Mouse (Mus musculus) kidney, embryonic 14.5 days (tissue): ENCODE measurements at regions not wholly inside any gene's neighbourhood (a gene's known extent, or its start where the extent isn't known, plus 50 kb on each side); places are given as distances from the start of the nearest gene placed in this dataset.

Experiments used
- ATAC-seq: fragments of 200-750 bp; cut with Nextera tagmentation; 2 replicates; pipeline ENCODE4 v1.8.0; 2017; ENCODE audit warnings: moderate number of reproducible peaks, mild to moderate bottlenecking, moderate TSS enrichment, moderate library complexity; ENCODE audit not compliant: low FRiP score, low TSS enrichment
- H3K27ac ChIP-seq: fragments of 300-500 bp; sonication (generic); 2 replicates; pipeline ENCODE4 v1.5.1; 2014; ENCODE audit warnings: low read depth, mild to moderate bottlenecking, low read length, moderate library complexity, mixed read lengths
- H3K27me3 ChIP-seq: fragments of 300-500 bp; sonication (generic); 2 replicates; pipeline ENCODE4 v1.6.1; 2014; ENCODE audit warnings: mild to moderate bottlenecking, low read length; ENCODE audit not compliant: control insufficient read depth, insufficient read depth
- H3K36me3 ChIP-seq: fragments of 300-500 bp; sonication (generic); 2 replicates; pipeline ENCODE4 v1.6.1; 2014; ENCODE audit warnings: low read length, mixed read lengths; ENCODE audit not compliant: control insufficient read depth, insufficient read depth
- H3K4me1 ChIP-seq: fragments of 300-500 bp; sonication (generic); 2 replicates; pipeline ENCODE4 v1.6.1; 2014; ENCODE audit warnings: low read length, mixed read lengths; ENCODE audit not compliant: control insufficient read depth, insufficient read depth
- H3K4me2 ChIP-seq: fragments of 300-500 bp; sonication (generic); replicated peaks from 2 replicates; pipeline ENCODE4 v1.6.1; 2014; ENCODE audit warnings: low read depth, mild to moderate bottlenecking, low read length
- H3K4me3 ChIP-seq: fragments of 300-500 bp; sonication (generic); 2 replicates; pipeline ENCODE4 v1.5.1; 2014; ENCODE audit warnings: mild to moderate bottlenecking, low read length
- H3K9ac ChIP-seq: fragments of 300-500 bp; sonication (generic); 2 replicates; pipeline ENCODE4 v1.6.1; 2014; ENCODE audit warnings: low read depth, mild to moderate bottlenecking, low read length, moderate library complexity
- H3K9me3 ChIP-seq: fragments of 300-500 bp; sonication (generic); 2 replicates; pipeline ENCODE4 v1.6.1; 2016; ENCODE audit warnings: low read length; ENCODE audit not compliant: control insufficient read depth
- WGBS: fragments of 180-500 bp; shearing (Covaris S2); extraction: QIAGEN DNeasy Blood & Tissue Kit; methylation state at CpG from one replicate; pipeline ENCODE4 v1.1.7; 2014; 5-methylcytosine and 5-hydroxymethylcytosine counted together

- no peak overlapping the region for H3K4me2 ChIP-seq
- WGBS = 85% methylated on average over 3 of the region's 3 CpGs
- no peak overlapping the region for H3K4me3 ChIP-seq
- no peaks in the 10 kb centered on the region for H3K27me3 ChIP-seq
- no peaks in the 10 kb centered on the region for H3K36me3 ChIP-seq
- no peak overlapping the region for H3K9ac ChIP-seq
- no peak overlapping the region for H3K27ac ChIP-seq
- peaks cover 7% of the 10 kb centered on the region; the same call in 1 of the 2 replicates for H3K4me1 ChIP-seq
- no peak for ATAC-seq
- no peaks in the 10 kb centered on the region for H3K9me3 ChIP-seq
Observed at GRCm38 (mm10) chr6:51265329-51265728, 167.1 kb upstream of the Nfe2l3 start.

- H3K9me3 ChIP-seq = no peaks in the 10 kb centered on the region
- ATAC-seq = no peak
- H3K4me1 ChIP-seq = peaks cover 10% of the 10 kb centered on the region; the same call in 1 of the 2 replicates
- H3K36me3 ChIP-seq = no peaks in the 10 kb centered on the region
- H3K9ac ChIP-seq = no peak overlapping the region
- no peaks in the 10 kb centered on the region for H3K27me3 ChIP-seq
- no peak overlapping the region for H3K4me2 ChIP-seq
- H3K27ac ChIP-seq = no peak overlapping the region
- H3K4me3 ChIP-seq = no peak overlapping the region
- 91% methylated on average over 6 of the region's 6 CpGs for WGBS
Observed at GRCm38 (mm10) chr6:51266721-51267120, 165.7 kb upstream of the Nfe2l3 start.

- Histone ChIP-seq H3K4me3 (no peak overlapping the region), H3K4me2 (no peak overlapping the region), H3K27me3 (no peaks in the 10 kb centered on the region), H3K36me3 (no peaks in the 10 kb centered on the region), H3K9ac (no peak overlapping the region), H3K9me3 (no peaks in the 10 kb centered on the region), H3K27ac (no peak overlapping the region), H3K4me1 (peaks cover 10% of the 10 kb centered on the region; the same call in 1 of the 2 replicates)
- 90% methylated on average over 5 of the region's 5 CpGs for WGBS
- ATAC-seq = no peak
Observed at GRCm38 (mm10) chr6:51267888-51268287, 164.6 kb upstream of the Nfe2l3 start.

- Histone ChIP-seq H3K4me2 (peak overlapping the region; percentile 94; the same call in 1 of the 2 replicates), H3K27me3 (no peaks in the 10 kb centered on the region), H3K4me1 (peaks cover 10% of the 10 kb centered on the region; the same call in 1 of the 2 replicates), H3K27ac (no peak overlapping the region), H3K9ac (no peak overlapping the region), H3K9me3 (no peaks in the 10 kb centered on the region), H3K36me3 (no peaks in the 10 kb centered on the region), H3K4me3 (peak overlapping the region; percentile 66; the same call in 1 of the 2 replicates)
- 66% methylated on average over 5 of the region's 5 CpGs for WGBS
- ATAC-seq = no peak
Observed at GRCm38 (mm10) chr6:51268931-51269330, 163.5 kb upstream of the Nfe2l3 start.

GRCm38 (mm10) chr6:51269617-51270016 is 162.9 kb upstream of the Nfe2l3 start:
- Histone ChIP-seq H3K4me3 (peak overlapping the region; percentile 66), H3K4me2 (peak overlapping the region; percentile 94), H3K9me3 (no peaks in the 10 kb centered on the region), H3K27ac (no peak overlapping the region), H3K27me3 (no peaks in the 10 kb centered on the region), H3K9ac (peak overlapping the region; percentile 86), H3K4me1 (peaks cover 10% of the 10 kb centered on the region; the same call in 1 of the 2 replicates), H3K36me3 (no peaks in the 10 kb centered on the region)
- ATAC-seq = no peak
- whole genome bisulfite sequencing = 29% methylated on average over 10 of the region's 10 CpGs

- under 1% methylated on average over 78 of the region's 80 CpGs for WGBS
- H3K36me3 ChIP-seq = no peaks in the 10 kb centered on the region
- H3K27ac ChIP-seq = peak overlapping the region; percentile 68
- H3K27me3 ChIP-seq = no peaks in the 10 kb centered on the region
- peak overlapping the region; percentile 66 for H3K4me3 ChIP-seq
- peaks cover 10% of the 10 kb centered on the region; the same call in 1 of the 2 replicates for H3K4me1 ChIP-seq
- no peaks in the 10 kb centered on the region for H3K9me3 ChIP-seq
- peak overlapping the region; percentile 94 for H3K4me2 ChIP-seq
- ATAC-seq = peak; percentile 91
- peak overlapping the region; percentile 86 for H3K9ac ChIP-seq
Observed at GRCm38 (mm10) chr6:51270216-51271127, 162.0 kb upstream of the Nfe2l3 start.

- Histone ChIP-seq H3K27me3 (no peaks in the 10 kb centered on the region), H3K9ac (peak overlapping the region; percentile 86; the same call in 1 of the 2 replicates), H3K4me3 (peak overlapping the region; percentile 66), H3K27ac (no peak overlapping the region; the same call in 1 of the 2 replicates), H3K4me2 (peak overlapping the region; percentile 94), H3K9me3 (no peaks in the 10 kb centered on the region), H3K36me3 (no peaks in the 10 kb centered on the region), H3K4me1 (peaks cover 10% of the 10 kb centered on the region; the same call in 1 of the 2 replicates)
- 3% methylated on average over 17 of the region's 17 CpGs for WGBS
- peak; percentile 88 for ATAC-seq
Observed at GRCm38 (mm10) chr6:51271128-51271480, 161.4 kb upstream of the Nfe2l3 start.

- 84% methylated on average over 19 of the region's 19 CpGs for WGBS
- Histone ChIP-seq H3K9me3 (no peaks in the 10 kb centered on the region), H3K4me3 (no peak overlapping the region), H3K9ac (no peak overlapping the region), H3K27ac (no peak overlapping the region), H3K4me2 (no peak overlapping the region), H3K36me3 (no peaks in the 10 kb centered on the region), H3K4me1 (peaks cover 10% of the 10 kb centered on the region; the same call in 1 of the 2 replicates), H3K27me3 (no peaks in the 10 kb centered on the region)
- no peak for ATAC-seq
Observed at GRCm38 (mm10) chr6:51272136-51272736, 160.2 kb upstream of the Nfe2l3 start.

GRCm38 (mm10) chr6:51279491-51279890 is 153.0 kb upstream of the Nfe2l3 start:
- no peak overlapping the region for H3K9ac ChIP-seq
- H3K9me3 ChIP-seq = no peaks in the 10 kb centered on the region
- H3K27me3 ChIP-seq = no peaks in the 10 kb centered on the region
- no peak overlapping the region for H3K27ac ChIP-seq
- H3K4me1 ChIP-seq = 0 out of 2 replicates have a peak, but pooled peaks cover 3% of the 10 kb centered on the region
- H3K4me2 ChIP-seq = no peak overlapping the region
- no peak overlapping the region for H3K4me3 ChIP-seq
- 83% methylated on average over 10 of the region's 10 CpGs for WGBS
- no peaks in the 10 kb centered on the region for H3K36me3 ChIP-seq
- no peak for ATAC-seq
